Mouse (Mus musculus): ENCODE data around the gene Tjp2.
A peak's percentile ranks its signal among the peaks of the same experiment; 100 is the strongest.

DNA sequence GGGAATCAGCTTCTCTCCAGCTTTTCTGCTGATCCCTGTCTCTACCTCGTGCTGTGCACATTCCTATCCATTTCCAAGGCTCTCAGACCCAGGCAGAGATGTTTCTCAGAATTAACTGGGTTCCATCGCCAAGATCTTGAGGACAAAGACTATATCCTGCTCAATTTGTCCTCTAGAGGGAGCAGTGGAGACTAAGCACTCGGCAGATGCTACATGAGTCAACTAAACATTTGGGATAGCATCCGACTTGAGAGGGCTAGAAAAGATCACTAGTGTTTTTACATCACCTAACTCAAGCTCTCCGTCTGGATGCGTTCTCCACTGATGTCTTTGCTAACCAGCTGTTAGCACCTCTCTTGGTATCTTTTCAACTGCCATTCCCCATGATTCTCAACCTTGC, 123.6 kb downstream of the Tjp2 start:
- TF ChIP-seq CTCF (IDR thresholded peaks at IDR 0.05; ENCODE audit: extremely low read depth, insufficient read depth, low read length) (peak; percentile 42; the same call in 1 of the 2 replicates), POLR2A (IDR thresholded peaks at IDR 0.05; ENCODE audit: extremely low read depth, insufficient read depth, low read length) (no peak)
